Mouse (Mus musculus) liver, postnatal 0 days (tissue): ENCODE data around the gene Chrng.

Source experiments
- CTCF ChIP-seq: sonication (generic); IDR thresholded peaks from 2 replicates; pipeline ENCODE4 v1.5.1; 2016; ENCODE audit warnings: antibody characterized with exemption, low read depth
- EP300 ChIP-seq: IDR thresholded peaks from 2 replicates; pipeline ENCODE4 v1.6.1; 2016; ENCODE audit warnings: antibody characterized with exemption, low read depth, mild to moderate bottlenecking

DNA sequence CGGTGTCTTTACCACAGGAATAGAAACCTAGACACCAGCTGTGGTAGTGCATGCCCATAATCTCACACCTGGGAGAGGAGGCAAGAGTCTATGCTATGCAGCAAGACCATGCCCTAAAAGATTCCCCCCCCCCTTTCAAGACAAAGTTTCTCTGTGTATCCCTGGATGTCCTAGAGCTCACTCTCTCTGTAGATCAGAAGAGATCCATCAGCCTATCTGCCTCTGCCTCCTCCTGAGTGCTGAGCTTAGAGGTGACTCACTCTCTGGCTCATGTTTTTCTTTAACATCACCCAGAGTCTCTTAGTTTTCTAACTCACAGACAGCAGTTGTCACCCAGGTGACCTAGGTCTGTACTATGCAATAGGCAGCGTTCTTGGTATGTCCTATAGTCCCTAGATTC lies 54.9 kb downstream of the Chrng start:
- TF ChIP-seq CTCF (no peak), EP300 (no peak)
